Mouse (Mus musculus): ENCODE measurements around the gene Foxp4. TPM values are rescaled to one million over a fixed set of nuclear protein-coding genes. Genes with fewer than 3 reads are reported as not detected.

Foxp4 gene
- total and polyA plus RNA-seq, 3 experiments: 3.3 to 41.7 (median 9.9) TPM

DNA sequence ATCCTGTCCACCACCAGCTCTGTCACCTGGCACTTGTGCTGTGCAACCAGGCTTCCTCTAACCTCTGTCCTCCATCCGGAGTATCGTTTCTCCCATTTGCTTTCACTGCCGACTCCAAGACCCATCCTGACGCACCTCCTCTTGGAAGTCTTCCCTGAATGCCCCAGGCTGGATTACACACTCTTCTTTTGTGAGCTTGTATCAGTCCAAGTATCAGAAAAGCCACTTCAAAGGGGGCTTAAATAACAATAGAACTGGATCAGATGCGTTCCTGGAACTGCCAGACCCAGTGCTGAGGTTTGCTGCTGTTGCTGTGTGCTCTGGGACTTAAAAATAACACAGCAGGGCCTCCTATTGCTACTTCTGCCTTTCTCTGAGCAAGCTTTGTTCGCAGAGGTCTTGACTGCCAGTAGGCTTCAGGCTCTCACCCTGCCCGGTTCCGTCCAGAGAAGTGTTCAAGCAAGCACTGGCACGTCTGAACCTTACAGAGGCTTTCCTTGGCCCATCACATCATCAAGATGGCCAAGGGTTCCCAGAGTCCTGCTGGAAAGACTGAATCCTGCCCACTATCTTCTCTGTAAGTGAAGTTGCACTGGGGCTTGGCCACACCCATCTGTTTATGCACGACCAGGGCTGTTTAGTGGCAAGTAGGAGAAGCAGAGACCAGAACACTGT is 13.6 kb upstream of the Foxp4 start:
- dilution Hi-C loops (cut with MboI; ENCODE audit: extremely low pct_ligation_motif_present, extremely low pct_unique_long_range_greater_than_20kb, low sequenced_read_pairs) (no loop called here), in situ Hi-C loops (cut with MboI; ENCODE audit: low pct_ligation_motif_present, low pct_unique_long_range_greater_than_20kb, low sequenced_read_pairs) (no loop called here)
- no peak for DNase-seq (ENCODE audit: extremely low read depth)
- H3K4me1 ChIP-seq (ENCODE audit: control insufficient read depth in 1 of 2, insufficient read depth in 2 of 2): peaks cover 9 to 33% of the 10 kb centered on the region in 2 experiments
- H3K79me2 ChIP-seq (replicated peaks; ENCODE audit: control insufficient read depth, extremely low read depth, insufficient read depth, poor library complexity, severe bottlenecking): no peaks in the 10 kb centered on the region
- TF ChIP-seq RAD21 (IDR thresholded peaks at IDR 0.05; ENCODE audit: low read depth, low read length) (no peak), MAZ (IDR thresholded peaks at IDR 0.05; ENCODE audit: low read depth, low read length) (no peak), SIN3A (IDR thresholded peaks at IDR 0.05; ENCODE audit: low read length) (no peak), GABPA (IDR thresholded peaks at IDR 0.05; ENCODE audit: insufficient replicate concordance, low read depth, low read length) (no peak), MAX (IDR thresholded peaks at IDR 0.05; ENCODE audit: low read length) (no peak), UBTF (IDR thresholded peaks at IDR 0.05; ENCODE audit: low read depth, low read length) (no peak), BHLHE40 (IDR thresholded peaks at IDR 0.05; ENCODE audit: low read depth, low read length) (no peak), ELF1 (IDR thresholded peaks at IDR 0.05; ENCODE audit: low read depth, low read length) (no peak), TBP (conservative IDR thresholded peaks at IDR 0.05; ENCODE audit: low read depth, low read length) (no peak), KAT2A (IDR thresholded peaks at IDR 0.05; ENCODE audit: insufficient replicate concordance, low read length) (no peak), CTCF (conservative IDR thresholded peaks at IDR 0.05 in 1 of 2, IDR thresholded peaks at IDR 0.05 in 1 of 2; ENCODE audit: low read depth in 2 of 2, low read length in 2 of 2) (no peak), ZMIZ1 (IDR thresholded peaks at IDR 0.05; ENCODE audit: low read depth, low read length) (no peak), E2F4 (IDR thresholded peaks at IDR 0.05; ENCODE audit: insufficient replicate concordance, low read depth, low read length) (no peak), USF2 (conservative IDR thresholded peaks at IDR 0.05; ENCODE audit: low read depth, low read length) (no peak), SMC3 (IDR thresholded peaks at IDR 0.05; ENCODE audit: low read depth, low read length) (no peak), IRF4 (IDR thresholded peaks at IDR 0.05; ENCODE audit: low read depth, low read length) (no peak), PAX5 (IDR thresholded peaks at IDR 0.05; ENCODE audit: low read length) (no peak), MAFK (IDR thresholded peaks at IDR 0.05; ENCODE audit: insufficient replicate concordance, low read length) (no peak), USF1 (IDR thresholded peaks at IDR 0.05; ENCODE audit: low read depth, low read length) (no peak), TCF12 (IDR thresholded peaks at IDR 0.05; ENCODE audit: low read depth, low read length) (no peak)
- H3K4me2 ChIP-seq (ENCODE audit: insufficient read depth, low read depth, poor library complexity, severe bottlenecking): no peak overlapping the region
- H3K4me3 ChIP-seq (replicated peaks in 1 of 3; ENCODE audit: low read depth in 2 of 3, low read length in 2 of 3, poor library complexity in 1 of 3): no peak overlapping the region
- H3K27ac ChIP-seq (ENCODE audit: insufficient read depth, low read depth): no peak overlapping the region
- H3K9ac ChIP-seq (ENCODE audit: insufficient read depth, low read depth): no peak overlapping the region
- peaks cover 0 to 7% of the 10 kb centered on the region in 2 experiments for H3K36me3 ChIP-seq (replicated peaks in 1 of 2; ENCODE audit: control insufficient read depth in 1 of 2, insufficient read depth in 1 of 2, low read length in 1 of 2)
- no peaks in the 10 kb centered on the region for H3K27me3 ChIP-seq (replicated peaks)
- peaks cover 3% of the 10 kb centered on the region for H3K9me3 ChIP-seq (replicated peaks; ENCODE audit: low read length)

DNA sequence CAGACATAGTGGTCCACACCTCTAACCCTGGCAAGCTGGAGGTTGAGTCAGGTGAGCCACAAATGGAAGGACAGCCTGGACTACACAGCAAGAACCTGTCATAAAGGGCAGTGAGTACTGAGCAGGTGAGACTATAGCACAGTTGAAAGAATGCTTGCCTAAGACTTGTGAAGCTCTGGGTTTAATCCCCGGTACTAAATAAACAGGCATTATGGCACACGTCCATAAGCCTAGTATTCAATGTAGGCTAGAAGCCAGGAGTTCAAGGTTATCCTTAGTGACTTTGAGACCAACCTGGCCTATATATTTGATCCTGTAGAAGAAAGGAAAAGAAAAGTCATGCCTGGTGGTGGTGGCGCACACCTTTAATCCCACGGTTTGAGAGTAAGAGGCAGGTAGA is 12.1 kb upstream of the Foxp4 start:
- no peak overlapping the region for H3K9ac ChIP-seq (ENCODE audit: insufficient read depth, low read depth)
- H3K36me3 ChIP-seq (replicated peaks in 1 of 2; ENCODE audit: control insufficient read depth in 1 of 2, insufficient read depth in 1 of 2, low read length in 1 of 2): peaks cover 0 to 12% of the 10 kb centered on the region in 2 experiments
- no peak overlapping the region for H3K4me3 ChIP-seq (replicated peaks in 1 of 3; ENCODE audit: low read depth in 2 of 3, low read length in 2 of 3, poor library complexity in 1 of 3)
- dilution Hi-C loops (cut with MboI; ENCODE audit: extremely low pct_ligation_motif_present, extremely low pct_unique_long_range_greater_than_20kb, low sequenced_read_pairs): no loop called here
- H3K9me3 ChIP-seq (replicated peaks; ENCODE audit: low read length): peaks cover 3% of the 10 kb centered on the region
- DNase-seq (ENCODE audit: extremely low read depth): no peak
- no peak overlapping the region for H3K27ac ChIP-seq (ENCODE audit: insufficient read depth, low read depth)
- in situ Hi-C loops (cut with MboI; ENCODE audit: low pct_ligation_motif_present, low pct_unique_long_range_greater_than_20kb, low sequenced_read_pairs): no loop called here
- H3K4me2 ChIP-seq (ENCODE audit: insufficient read depth, low read depth, poor library complexity, severe bottlenecking): no peak overlapping the region
- H3K4me1 ChIP-seq (ENCODE audit: control insufficient read depth in 1 of 2, insufficient read depth in 2 of 2): peaks cover 0 to 18% of the 10 kb centered on the region in 2 experiments; a peak in 3 of 4 replicates
- no peaks in the 10 kb centered on the region for H3K79me2 ChIP-seq (replicated peaks; ENCODE audit: control insufficient read depth, extremely low read depth, insufficient read depth, poor library complexity, severe bottlenecking)
- TF ChIP-seq GABPA (IDR thresholded peaks at IDR 0.05; ENCODE audit: insufficient replicate concordance, low read depth, low read length): no peak
- TF ChIP-seq TCF12 (IDR thresholded peaks at IDR 0.05; ENCODE audit: low read depth, low read length): no peak
- TF ChIP-seq CHD1 (IDR thresholded peaks at IDR 0.05; ENCODE audit: low read depth, low read length): no peak
- no peak for TF ChIP-seq RAD21 (IDR thresholded peaks at IDR 0.05; ENCODE audit: low read depth, low read length)
- no peak for TF ChIP-seq MXI1 (IDR thresholded peaks at IDR 0.05; ENCODE audit: low read depth, low read length)
- no peak for TF ChIP-seq BHLHE40 (IDR thresholded peaks at IDR 0.05; ENCODE audit: low read depth, low read length)
- TF ChIP-seq MAX (IDR thresholded peaks at IDR 0.05; ENCODE audit: low read length): no peak
- no peak for TF ChIP-seq UBTF (IDR thresholded peaks at IDR 0.05; ENCODE audit: low read depth, low read length)
- TF ChIP-seq ZMIZ1 (IDR thresholded peaks at IDR 0.05; ENCODE audit: low read depth, low read length): no peak
- no peak for TF ChIP-seq SIN3A (IDR thresholded peaks at IDR 0.05; ENCODE audit: low read length)
- no peak for TF ChIP-seq CTCF (conservative IDR thresholded peaks at IDR 0.05 in 1 of 2, IDR thresholded peaks at IDR 0.05 in 1 of 2; ENCODE audit: low read depth in 2 of 2, low read length in 2 of 2)
- no peak for TF ChIP-seq NELFE (IDR thresholded peaks at IDR 0.05; ENCODE audit: low read depth, low read length)
- no peak for TF ChIP-seq RCOR1 (conservative IDR thresholded peaks at IDR 0.05; ENCODE audit: low read depth, low read length)
- TF ChIP-seq POLR2A (IDR thresholded peaks at IDR 0.05; ENCODE audit: low read depth, low read length): no peak
- no peak for TF ChIP-seq NRF1 (IDR thresholded peaks at IDR 0.05; ENCODE audit: low read depth, low read length)
- TF ChIP-seq IRF4 (IDR thresholded peaks at IDR 0.05; ENCODE audit: low read depth, low read length): no peak
- no peak for TF ChIP-seq ZNF384 (IDR thresholded peaks at IDR 0.05; ENCODE audit: low read depth, low read length)
- TF ChIP-seq USF1 (IDR thresholded peaks at IDR 0.05; ENCODE audit: low read depth, low read length): no peak
- no peak for TF ChIP-seq PAX5 (IDR thresholded peaks at IDR 0.05; ENCODE audit: low read length)
- H3K27me3 ChIP-seq (replicated peaks): no peaks in the 10 kb centered on the region
